Mouse (Mus musculus) urinary bladder, postnatal 4 days (tissue): ENCODE measurements around the gene 2210016L21Rik.

Experiments
- DNase-seq, 2 experiments: peaks; one replicate each; pipeline ENCODE4 v3.0.0; 2021 to 2022; ENCODE audit warnings: low spot score in 2 of 2

The 2210016L21Rik gene

DNA sequence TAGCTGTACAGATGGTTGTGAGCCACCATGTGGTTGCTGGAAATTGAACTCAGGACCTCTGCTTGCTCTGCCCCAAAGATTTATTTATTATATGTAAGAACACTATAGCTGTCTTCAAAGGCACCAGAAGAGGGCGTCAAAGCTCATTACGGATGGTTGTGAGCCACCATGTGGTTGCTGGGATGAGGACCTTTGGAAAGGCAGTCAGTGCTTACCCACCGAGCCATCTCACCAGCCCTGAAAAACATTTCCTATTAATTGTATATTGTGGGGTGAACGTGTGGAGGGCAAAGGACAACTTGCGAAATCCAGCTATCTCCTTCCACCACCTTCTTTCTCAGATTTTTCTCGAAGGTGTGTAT is 36.9 kb downstream of the 2210016L21Rik start:
- DNase-seq: no peak

DNA sequence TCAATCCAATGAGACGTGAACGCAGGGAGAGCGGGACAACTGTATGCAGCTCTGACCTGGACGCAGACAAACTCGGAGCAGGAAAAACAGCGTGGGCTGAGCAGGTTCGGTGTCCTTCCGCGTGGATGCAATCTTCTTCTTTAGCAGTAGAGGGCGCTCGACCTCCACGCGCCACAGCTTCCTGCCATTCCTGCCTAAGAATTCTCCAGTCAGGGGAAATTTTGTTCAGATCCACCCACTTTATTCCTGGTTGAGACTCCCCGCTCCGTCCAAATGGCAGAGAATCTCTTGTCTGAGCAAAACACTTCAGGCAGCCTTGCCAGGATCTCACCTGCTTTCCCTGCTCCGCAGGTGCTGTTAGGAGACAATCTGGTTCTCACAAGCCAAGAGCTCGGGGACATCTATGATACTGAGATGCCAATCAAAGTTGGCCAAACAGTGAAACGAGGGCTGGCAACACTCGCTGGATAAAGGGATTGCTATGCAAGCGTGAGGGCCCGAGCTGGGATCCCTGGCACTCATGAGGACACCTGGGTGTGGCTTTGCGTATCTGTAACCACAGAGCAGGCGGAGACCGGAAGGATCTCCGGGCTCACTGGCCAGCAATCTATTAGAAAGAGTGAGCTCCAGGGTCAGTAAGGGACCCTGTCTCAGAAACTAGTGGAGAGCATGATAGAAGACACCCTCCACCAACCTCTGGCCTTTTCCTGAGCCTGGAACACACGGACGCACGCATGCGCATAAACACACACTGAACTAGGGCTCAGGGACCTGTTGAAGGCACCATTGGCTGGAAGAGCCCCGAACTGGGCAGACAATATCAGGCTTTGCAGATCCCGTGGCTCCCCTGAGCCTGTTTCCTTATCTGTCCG is 37.5 kb downstream of the 2210016L21Rik start:
- peak in 1 of 2 experiments; percentile 70 for DNase-seq

DNA sequence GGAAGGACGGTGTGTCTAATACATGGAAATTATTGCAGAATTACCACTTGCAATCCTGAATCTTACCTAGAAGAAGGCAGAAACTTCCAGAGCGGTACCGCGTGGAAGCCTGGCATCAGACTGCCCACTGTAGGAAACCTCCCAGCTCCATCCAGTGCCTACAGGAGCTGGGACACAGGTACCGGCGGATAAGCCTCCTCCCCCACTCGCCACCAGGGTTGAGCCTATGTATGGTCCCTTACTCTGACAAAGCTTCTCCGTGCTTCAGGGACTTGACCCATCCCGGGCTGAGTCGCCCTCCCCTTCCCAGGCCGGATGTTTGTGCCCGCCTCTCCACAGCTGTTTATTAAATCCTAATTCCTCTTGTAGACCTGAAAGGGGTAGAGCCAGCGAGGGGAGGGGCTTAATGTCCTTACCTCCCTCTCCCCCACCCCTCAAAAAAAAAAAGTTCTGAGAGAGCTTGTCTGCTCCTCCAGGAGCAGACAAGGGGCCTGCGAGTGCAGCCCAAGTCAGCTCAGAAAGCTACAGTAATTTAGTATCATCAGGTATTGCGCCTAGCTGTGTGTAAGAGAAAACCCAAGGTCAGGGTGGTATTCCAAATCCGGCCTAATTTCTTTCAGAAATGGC is 38.3 kb downstream of the 2210016L21Rik start:
- DNase-seq: no peak

DNA sequence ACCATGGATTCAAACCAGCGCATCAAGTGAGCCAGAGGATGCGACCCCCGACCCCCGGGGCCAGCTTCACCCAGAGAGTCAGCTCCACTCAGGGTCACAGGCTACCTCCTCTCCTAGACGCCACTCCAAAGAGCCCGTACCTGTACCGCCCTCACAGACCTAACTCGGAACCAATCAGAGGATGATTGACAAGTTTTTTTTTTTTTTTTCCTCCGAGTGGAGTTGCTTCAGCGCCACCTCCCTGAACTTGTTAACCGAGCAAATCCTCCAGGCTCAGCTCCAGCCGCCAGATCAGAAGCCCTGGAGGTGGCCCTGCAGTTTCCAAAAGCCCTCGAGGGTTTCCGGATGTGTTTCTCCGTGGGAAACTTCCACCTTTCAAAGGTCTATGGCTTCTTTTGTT is 40.0 kb downstream of the 2210016L21Rik start:
- no peak for DNase-seq

DNA sequence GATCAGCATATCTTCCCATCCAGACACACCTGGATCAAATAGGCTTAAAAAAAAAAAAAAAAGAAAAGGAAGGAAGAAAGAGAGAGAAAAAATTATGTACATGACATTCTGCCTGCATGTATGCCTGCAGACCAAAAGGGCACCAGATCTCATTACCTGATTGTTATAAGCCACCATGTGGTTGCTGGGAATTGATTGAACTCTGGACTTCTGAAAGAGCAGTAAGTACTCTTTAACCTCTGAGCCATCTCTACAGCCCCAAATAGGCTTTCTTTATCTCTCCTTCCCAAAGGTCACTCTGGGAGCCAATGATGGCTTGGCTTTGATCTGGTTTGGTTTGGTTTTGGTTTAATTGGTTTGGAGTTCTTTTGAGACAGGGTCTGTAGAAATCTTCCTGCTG is 43.1 kb downstream of the 2210016L21Rik start:
- no peak for DNase-seq

DNA sequence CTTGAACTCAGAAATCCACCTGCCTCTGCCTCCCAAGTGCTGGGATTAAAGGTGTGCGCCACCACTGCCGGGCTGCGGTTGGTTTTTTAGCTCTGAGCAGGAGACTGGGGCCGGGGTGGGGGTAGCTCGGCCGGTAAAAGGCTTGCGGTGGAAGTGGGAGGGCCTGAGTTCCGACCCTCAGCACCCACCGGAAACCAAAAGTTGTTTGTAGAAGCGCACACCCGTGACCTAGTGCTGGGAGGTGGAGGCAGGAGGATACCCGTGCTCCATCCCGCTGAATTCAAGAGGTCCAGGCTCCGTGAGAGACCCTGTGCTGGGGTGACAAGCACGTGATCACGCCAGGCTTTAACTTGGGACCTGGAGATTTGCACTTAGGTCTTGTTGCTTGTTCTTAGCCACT is 54.5 kb downstream of the 2210016L21Rik start:
- no peak for DNase-seq

DNA sequence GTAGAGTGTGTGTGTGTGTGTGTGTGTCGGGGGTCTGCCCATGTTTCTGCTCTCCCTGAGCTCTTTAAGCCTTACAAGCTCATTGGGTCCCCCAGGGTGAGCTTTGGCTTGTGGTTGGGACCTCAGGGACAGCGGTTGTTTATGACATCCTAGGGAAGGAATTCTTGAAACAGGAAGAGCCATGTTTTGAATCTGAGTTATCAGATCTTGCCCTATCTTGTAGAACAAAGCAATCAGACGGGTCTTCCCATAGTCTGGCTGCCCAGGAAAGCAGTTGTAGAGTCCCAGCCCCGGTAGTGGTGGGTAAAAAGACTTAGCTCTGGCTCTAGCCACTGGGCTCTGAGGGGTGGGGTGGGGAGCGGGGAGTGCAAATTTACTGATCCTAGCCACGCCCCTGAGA is 55.4 kb downstream of the 2210016L21Rik start:
- DNase-seq: no peak
